Mouse (Mus musculus) embryonic fibroblast, embryonic 13.5 days (primary cell): Measurements from ENCODE around the gene Rgl1. TPM values are rescaled to one million over a fixed set of nuclear protein-coding genes. Genes with fewer than 3 reads are reported as not detected.

ENCODE experiments used
- H3K27ac ChIP-seq: 2 replicates; pipeline ENCODE4 v1.5.1; 2012; ENCODE audit warnings: low read length, control low read depth, inconsistent platforms; ENCODE audit not compliant: insufficient read depth
- H3K4me1 ChIP-seq: 2 replicates; pipeline ENCODE4 v1.6.1; 2011; ENCODE audit warnings: low read length; ENCODE audit not compliant: control insufficient read depth, insufficient read depth
- H3K4me3 ChIP-seq: 2 replicates; pipeline ENCODE4 v1.5.1; 2011; ENCODE audit warnings: mild to moderate bottlenecking, control low read depth, low read length; ENCODE audit not compliant: insufficient read depth
- CTCF ChIP-seq: IDR thresholded peaks from 2 replicates; pipeline ENCODE4 v1.5.1; 2011; ENCODE audit warnings: mild to moderate bottlenecking, control low read depth, low read length, moderate library complexity, borderline replicate concordance; ENCODE audit not compliant: insufficient read depth
- POLR2A ChIP-seq: IDR thresholded peaks from 2 replicates; pipeline ENCODE4 v1.6.1; 2011; ENCODE audit warnings: low read depth, mild to moderate bottlenecking, control low read depth, low read length, moderate library complexity
- polyA plus RNA-seq: library from polyadenylated mRNA; stranded (reverse); fragments of >200 nt; gene quantifications from 2 replicates; pipeline ENCODE4 v1.2.4, GENCODE M21; 2011; ENCODE audit warnings: low read depth; ENCODE audit not compliant: missing spikeins, insufficient read length

The Rgl1 gene
- polyA plus RNA-seq, 1 experiment: 53.6 TPM

DNA sequence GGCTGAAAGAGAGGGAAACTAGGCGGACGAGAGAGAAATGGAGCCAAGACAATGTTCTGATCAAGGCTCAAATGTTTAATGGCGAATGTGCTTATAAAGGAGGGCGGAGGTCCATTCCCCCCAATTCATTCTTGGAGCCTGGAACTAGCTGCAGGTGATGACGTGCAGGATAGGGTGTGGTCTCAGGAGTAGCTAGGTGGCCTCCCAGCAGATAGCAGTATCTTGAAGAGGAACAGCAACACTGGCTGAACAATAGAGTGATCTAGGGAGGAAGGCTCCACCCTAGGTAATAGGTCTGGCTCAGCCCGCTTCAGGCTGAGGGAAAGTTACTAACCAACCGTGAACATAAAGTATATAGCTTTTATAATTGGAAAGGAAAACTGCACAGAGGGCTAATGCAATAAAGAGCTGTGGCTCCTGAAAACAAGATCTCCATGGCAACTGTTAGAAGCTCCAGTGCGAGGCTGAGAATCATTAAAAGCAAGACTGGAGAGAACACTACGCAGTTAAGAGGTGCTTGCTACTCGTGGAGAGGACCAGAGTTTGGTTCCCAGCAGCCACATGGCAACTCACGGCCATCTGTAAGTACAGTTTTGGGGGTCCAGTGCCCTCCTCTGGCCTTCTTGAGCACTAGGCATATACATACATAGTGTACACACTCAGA lies 44.5 kb downstream of the Rgl1 start:
- TF ChIP-seq CTCF (no peak), POLR2A (no peak)
- Histone ChIP-seq H3K4me3 (no peak overlapping the region), H3K4me1 (no peaks in the 10 kb centered on the region), H3K27ac (no peak overlapping the region)

DNA sequence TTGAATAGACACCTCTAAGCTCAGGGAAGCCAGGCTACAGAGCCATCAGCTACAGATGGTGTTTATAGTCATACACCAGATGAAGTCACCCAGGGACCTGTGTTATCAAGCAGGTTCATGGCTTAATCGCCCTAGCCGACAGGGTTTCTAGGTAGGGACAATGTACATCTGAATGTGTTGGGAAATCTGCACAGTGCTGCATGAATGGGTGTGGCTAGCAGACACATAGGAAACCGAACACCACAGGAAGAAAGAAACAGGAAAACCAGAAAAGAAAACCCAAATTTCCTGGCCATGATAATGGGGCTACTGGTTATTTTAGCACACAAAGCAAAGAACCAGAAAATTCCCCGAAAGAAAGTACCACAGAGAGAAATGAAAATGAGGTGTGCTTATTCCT lies 45.2 kb downstream of the Rgl1 start:
- no peak overlapping the region for H3K27ac ChIP-seq
- no peaks in the 10 kb centered on the region for H3K4me1 ChIP-seq
- no peak overlapping the region for H3K4me3 ChIP-seq
- TF ChIP-seq CTCF (no peak), POLR2A (no peak)

DNA sequence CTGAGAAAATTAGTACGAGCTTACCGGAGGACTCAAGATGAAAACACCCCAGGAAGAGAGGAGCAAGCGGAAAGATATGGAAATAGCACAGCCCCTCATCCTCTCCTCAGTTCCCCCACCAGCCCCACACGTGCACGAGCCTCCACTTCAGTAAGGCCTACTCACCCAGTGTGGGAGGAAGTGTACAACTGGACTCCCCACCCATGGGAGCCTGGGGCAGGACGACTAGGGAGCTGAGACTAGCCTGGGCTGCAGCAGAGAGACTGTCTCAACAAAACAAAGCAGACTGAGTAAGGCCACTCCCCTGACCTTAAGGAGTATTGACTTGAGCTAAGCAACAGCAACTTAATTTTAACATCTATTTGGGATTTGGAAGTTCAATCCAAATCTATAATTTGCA lies 48.0 kb downstream of the Rgl1 start:
- no peaks in the 10 kb centered on the region for H3K4me1 ChIP-seq
- no peak overlapping the region for H3K4me3 ChIP-seq
- TF ChIP-seq POLR2A (no peak), CTCF (no peak)
- no peak overlapping the region for H3K27ac ChIP-seq

DNA sequence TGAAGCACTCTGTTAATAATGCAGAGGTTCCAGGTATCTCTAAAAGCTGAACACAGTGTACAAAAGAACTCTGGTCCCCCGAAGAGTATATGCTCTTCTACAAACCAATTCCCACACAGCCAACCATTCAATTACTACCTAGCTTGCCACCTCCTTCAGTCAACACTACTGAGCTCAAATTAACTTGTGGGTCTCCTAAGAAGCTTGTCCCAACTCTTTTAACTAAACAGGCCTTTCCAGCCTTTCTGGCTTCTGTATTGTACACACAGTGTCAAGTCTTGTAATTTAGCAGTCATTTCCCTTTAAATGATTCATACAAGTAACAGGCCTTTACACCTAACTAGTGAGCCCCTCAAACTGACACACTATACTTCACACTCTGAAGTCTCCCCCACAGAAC lies 48.8 kb downstream of the Rgl1 start:
- Histone ChIP-seq H3K4me1 (no peaks in the 10 kb centered on the region), H3K27ac (no peak overlapping the region), H3K4me3 (no peak overlapping the region)
- TF ChIP-seq POLR2A (no peak), CTCF (no peak)

DNA sequence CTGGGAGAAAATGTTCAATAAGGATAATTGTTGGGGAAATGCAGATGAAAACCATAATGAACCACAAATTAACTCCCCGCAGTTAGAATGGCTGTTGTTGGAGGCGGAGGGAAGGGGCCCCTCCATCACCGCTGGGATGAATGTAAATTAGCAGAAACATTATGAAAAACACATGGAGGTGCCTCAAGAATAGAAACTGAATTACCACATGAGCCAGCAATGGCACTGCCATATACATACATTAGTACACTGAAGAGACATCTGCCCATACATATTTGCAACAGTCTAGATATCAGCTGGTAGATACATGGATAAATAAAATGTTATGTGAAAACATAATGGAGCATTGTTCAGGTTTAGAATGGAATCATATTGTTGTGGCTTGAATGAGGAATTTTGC lies 51.7 kb downstream of the Rgl1 start:
- Histone ChIP-seq H3K27ac (no peak overlapping the region), H3K4me1 (no peaks in the 10 kb centered on the region), H3K4me3 (no peak overlapping the region)
- TF ChIP-seq CTCF: no peak
- no peak for TF ChIP-seq POLR2A

DNA sequence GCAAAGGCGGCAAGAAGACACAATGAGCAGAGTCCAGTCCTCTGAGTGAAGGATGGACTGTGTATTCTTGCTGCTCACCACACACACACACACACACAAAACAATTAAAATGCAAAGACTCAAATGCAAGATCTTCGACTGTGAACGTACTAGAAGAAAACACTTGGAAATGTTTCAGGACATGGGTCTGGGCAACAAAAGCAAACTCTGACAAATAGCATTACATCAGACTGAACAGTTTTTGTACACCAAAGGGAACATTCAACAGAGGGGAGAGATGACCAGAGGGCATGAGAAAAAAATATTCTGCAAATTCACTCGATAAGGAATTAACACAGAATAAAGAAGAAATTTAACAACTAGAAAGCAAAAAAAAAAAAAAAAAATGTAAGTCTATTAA lies 52.2 kb downstream of the Rgl1 start:
- Histone ChIP-seq H3K4me1 (no peaks in the 10 kb centered on the region), H3K27ac (no peak overlapping the region), H3K4me3 (no peak overlapping the region)
- no peak for TF ChIP-seq POLR2A
- no peak for TF ChIP-seq CTCF

DNA sequence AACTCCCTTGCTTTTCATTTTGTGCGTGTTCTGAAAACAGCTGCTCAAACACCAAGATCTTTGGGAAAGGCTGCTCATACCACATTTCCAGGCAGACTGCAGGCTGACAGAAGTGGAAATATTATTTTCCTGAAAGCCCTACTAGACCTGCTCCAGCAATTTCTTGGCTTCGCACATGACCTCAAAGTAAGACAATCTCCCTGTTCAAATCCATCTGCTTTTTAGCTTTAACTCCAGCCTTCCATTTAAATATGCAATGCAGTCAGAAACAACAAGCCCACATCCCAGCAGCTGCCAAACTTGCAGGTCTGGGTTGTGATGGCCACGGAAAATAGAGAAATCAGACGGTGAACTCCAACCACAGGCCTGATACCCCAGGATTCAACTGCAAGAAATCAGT lies 55.1 kb downstream of the Rgl1 start:
- H3K4me1 ChIP-seq: peaks cover 2% of the 10 kb centered on the region; the same call in 1 of the 2 replicates
- no peak for TF ChIP-seq CTCF
- TF ChIP-seq POLR2A: no peak
- H3K4me3 ChIP-seq: no peak overlapping the region
- no peak overlapping the region for H3K27ac ChIP-seq

DNA sequence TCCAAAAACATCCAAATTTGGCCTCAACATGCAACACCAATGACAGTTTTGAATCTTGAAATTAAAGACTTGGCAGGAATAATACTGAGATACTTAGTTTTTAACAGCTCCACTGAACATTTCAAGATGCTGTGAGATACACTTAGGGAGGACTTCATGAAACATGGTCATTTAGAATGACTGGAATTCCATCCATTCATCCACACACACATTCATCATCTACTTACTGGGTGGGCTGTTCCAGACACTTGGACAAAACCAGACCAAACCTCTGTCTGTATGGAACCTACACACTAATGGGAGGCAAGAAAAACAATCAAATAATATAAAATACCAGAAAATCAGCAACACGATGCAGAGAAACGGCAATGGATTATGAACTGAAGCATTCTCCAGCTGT lies 58.6 kb downstream of the Rgl1 start:
- H3K4me1 ChIP-seq: peaks cover 11% of the 10 kb centered on the region
- H3K4me3 ChIP-seq: no peak overlapping the region
- H3K27ac ChIP-seq: no peak overlapping the region
- TF ChIP-seq POLR2A: no peak
- TF ChIP-seq CTCF: no peak

DNA sequence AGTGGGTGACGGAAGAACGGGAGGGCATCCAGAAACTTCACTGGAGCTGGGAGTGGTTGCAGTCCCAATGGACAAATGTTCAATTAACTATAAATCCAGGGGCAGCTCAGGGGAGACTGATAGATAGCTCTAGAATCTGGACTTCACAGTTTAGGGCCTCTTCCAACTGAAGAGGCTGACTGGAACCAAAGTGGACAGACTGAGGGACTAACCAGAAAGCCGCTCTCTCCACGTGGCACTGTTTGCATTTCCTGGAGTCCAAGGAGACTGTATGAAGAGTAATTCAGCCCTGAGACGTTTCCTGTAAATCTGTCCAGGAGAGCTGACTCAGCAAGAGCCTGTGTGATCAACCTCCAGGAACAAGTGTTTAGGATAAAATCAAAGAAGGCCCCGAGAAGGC lies 62.2 kb downstream of the Rgl1 start:
- no peak overlapping the region for H3K4me3 ChIP-seq
- H3K27ac ChIP-seq: no peak overlapping the region
- peaks cover 11% of the 10 kb centered on the region for H3K4me1 ChIP-seq
- TF ChIP-seq CTCF (no peak), POLR2A (no peak)

DNA sequence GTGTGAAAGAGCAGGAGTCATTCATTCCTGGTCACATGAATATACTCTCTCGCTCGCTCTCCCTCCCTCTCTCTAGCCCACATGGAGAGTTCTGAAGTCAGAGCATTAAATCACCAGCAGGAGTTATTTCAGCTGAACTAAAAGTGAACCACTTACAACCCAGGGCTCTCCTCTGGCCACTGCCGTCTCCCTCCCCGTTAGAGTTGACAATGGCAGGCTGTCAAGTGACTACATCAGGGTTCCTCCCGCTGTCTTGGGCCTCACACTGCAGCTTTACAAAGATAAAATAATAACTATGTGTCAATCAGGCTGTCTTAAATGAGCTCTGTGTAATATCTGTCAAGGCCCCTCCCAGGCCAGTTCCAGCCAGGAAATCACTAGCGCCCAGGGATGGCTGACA lies 63.2 kb downstream of the Rgl1 start:
- Histone ChIP-seq H3K4me1 (peaks cover 11% of the 10 kb centered on the region), H3K27ac (no peak overlapping the region), H3K4me3 (no peak overlapping the region)
- TF ChIP-seq CTCF (no peak), POLR2A (no peak)

DNA sequence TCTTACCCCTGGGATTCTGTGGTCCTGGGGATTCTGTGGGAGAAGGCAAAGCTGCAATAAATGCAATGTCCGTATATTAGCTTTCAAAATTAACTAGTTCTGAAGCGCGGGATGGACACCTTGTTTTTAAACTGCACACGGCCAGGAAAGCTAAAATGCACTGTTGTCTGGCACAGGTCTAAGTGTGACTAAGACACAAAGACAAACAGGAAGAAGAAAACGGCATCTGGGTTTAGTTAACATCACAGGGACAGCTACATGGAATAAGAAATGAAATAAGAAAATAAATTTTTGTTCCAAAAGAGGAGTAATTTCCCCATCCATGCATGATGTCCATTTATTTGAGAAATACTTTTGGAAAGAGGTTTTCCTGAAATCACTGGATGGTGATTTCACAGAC lies 65.1 kb downstream of the Rgl1 start:
- Histone ChIP-seq H3K27ac (no peak overlapping the region), H3K4me1 (peaks cover 9% of the 10 kb centered on the region), H3K4me3 (no peak overlapping the region)
- no peak for TF ChIP-seq POLR2A
- TF ChIP-seq CTCF: no peak
